Mouse (Mus musculus): ENCODE data around the gene Anks1b. TPM values are rescaled to one million over a fixed set of nuclear protein-coding genes. Genes with fewer than 3 reads are reported as not detected.
A peak's percentile ranks its signal among the peaks of the same experiment; 100 is the strongest.

Gene Anks1b
- polyA plus RNA-seq, 1 experiment, result 0.19 TPM

GRCm38 (mm10) chr10:89850951-89851350, 22.4 kb upstream of the Anks1b start:
- Histone ChIP-seq H3K4me3 (ENCODE audit: extremely low read depth, insufficient read depth, insufficient read length) (no peak overlapping the region), H3K36me3 (ENCODE audit: control insufficient read depth, insufficient read depth, low read length) (no peaks in the 10 kb centered on the region), H3K27ac (ENCODE audit: insufficient read depth, low read length) (no peak overlapping the region), H3K4me1 (ENCODE audit: control insufficient read depth, insufficient read depth, insufficient read length) (no peaks in the 10 kb centered on the region), H3K27me3 (ENCODE audit: control insufficient read depth, insufficient read depth, low read length) (no peaks in the 10 kb centered on the region)
- no peak for TF ChIP-seq POLR2A (IDR thresholded peaks at IDR 0.05; ENCODE audit: low read depth, low read length)
- TF ChIP-seq CTCF (IDR thresholded peaks at IDR 0.05; ENCODE audit: extremely low read depth, insufficient read depth, insufficient read length, insufficient replicate concordance), result no peak
- 95% methylated on average over 6 of the region's 6 CpGs for WGBS
- no peak for DNase-seq (ENCODE audit: low read depth in 1 of 2, low spot score in 2 of 2)

- TF ChIP-seq POLR2A (IDR thresholded peaks at IDR 0.05; ENCODE audit: low read depth, low read length) (no peak), CTCF (IDR thresholded peaks at IDR 0.05; ENCODE audit: extremely low read depth, insufficient read depth, insufficient read length, insufficient replicate concordance) (no peak)
- 88% methylated on average over 5 of the region's 5 CpGs for WGBS
- Histone ChIP-seq H3K36me3 (ENCODE audit: control insufficient read depth, insufficient read depth, low read length) (no peaks in the 10 kb centered on the region), H3K27me3 (ENCODE audit: control insufficient read depth, insufficient read depth, low read length) (no peaks in the 10 kb centered on the region), H3K4me1 (ENCODE audit: control insufficient read depth, insufficient read depth, insufficient read length) (no peaks in the 10 kb centered on the region), H3K27ac (ENCODE audit: insufficient read depth, low read length) (no peak overlapping the region), H3K4me3 (ENCODE audit: extremely low read depth, insufficient read depth, insufficient read length) (no peak overlapping the region)
- no peak for DNase-seq (ENCODE audit: low read depth in 1 of 2, low spot score in 2 of 2)
Observed at GRCm38 (mm10) chr10:89855251-89855875, 17.9 kb upstream of the Anks1b start.

DNA sequence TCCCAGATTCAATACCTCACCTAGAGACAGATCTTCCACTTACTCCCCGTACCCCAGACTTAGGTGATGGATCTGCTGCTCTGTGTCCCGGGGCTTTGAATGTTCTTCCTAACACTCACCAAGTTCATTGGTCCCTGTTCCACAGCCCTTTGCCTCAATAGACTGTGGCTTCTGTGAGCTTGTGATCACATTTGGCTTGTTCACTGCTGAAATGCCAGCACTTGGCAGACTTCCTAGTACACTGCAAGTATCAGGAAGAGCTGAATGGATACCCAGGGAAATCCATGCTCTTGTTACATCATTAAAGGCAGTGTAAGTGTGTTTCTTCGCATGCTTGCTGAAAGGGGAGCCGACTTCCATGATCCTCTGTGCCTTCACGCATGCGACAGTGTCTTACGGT, 17.0 kb upstream of the Anks1b start:
- Histone ChIP-seq H3K27me3 (ENCODE audit: control insufficient read depth, insufficient read depth, low read length) (no peaks in the 10 kb centered on the region), H3K36me3 (ENCODE audit: control insufficient read depth, insufficient read depth, low read length) (no peaks in the 10 kb centered on the region), H3K4me3 (ENCODE audit: extremely low read depth, insufficient read depth, insufficient read length) (no peak overlapping the region), H3K4me1 (ENCODE audit: control insufficient read depth, insufficient read depth, insufficient read length) (no peaks in the 10 kb centered on the region), H3K27ac (ENCODE audit: insufficient read depth, low read length) (no peak overlapping the region)
- no peak for TF ChIP-seq CTCF (IDR thresholded peaks at IDR 0.05; ENCODE audit: extremely low read depth, insufficient read depth, insufficient read length, insufficient replicate concordance)
- TF ChIP-seq POLR2A (IDR thresholded peaks at IDR 0.05; ENCODE audit: low read depth, low read length), result no peak
- WGBS, result 91% methylated on average over 7 of the region's 7 CpGs
- no peak for DNase-seq (ENCODE audit: low read depth in 1 of 2, low spot score in 2 of 2)

DNA sequence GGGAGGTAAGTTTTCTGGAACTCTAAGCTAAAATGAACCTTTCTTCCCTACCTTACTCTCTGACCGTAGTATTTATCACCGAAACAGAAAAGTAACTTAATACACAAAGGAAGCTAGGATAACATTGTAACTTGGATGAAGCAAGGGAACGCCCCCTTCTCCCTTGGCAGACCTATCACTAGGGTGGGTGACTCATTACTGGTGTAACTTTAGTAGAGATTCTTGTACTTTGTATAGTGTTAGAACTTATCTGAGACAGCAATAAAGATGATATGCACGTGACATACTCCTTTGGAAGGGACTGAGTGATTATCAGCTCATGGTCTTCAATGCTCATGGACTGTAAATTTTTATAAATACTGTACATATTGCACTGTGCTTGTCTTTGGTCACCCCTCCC, 5.1 kb upstream of the Anks1b start:
- TF ChIP-seq POLR2A (IDR thresholded peaks at IDR 0.05; ENCODE audit: low read depth, low read length) (no peak), CTCF (IDR thresholded peaks at IDR 0.05; ENCODE audit: extremely low read depth, insufficient read depth, insufficient read length, insufficient replicate concordance) (no peak)
- DNase-seq (ENCODE audit: low read depth in 1 of 2, low spot score in 2 of 2), result no peak
- no peak overlapping the region for H3K27ac ChIP-seq (ENCODE audit: insufficient read depth, low read length)
- 88% methylated on average over 4 of the region's 4 CpGs for WGBS
- H3K4me3 ChIP-seq (ENCODE audit: extremely low read depth, insufficient read depth, insufficient read length), result no peak overlapping the region
- H3K36me3 ChIP-seq (ENCODE audit: control insufficient read depth, insufficient read depth, low read length), result no peaks in the 10 kb centered on the region
- H3K4me1 ChIP-seq (ENCODE audit: control insufficient read depth, insufficient read depth, insufficient read length), result peaks cover 2% of the 10 kb centered on the region
- peaks cover 7% of the 10 kb centered on the region; the same call in 1 of the 2 replicates for H3K27me3 ChIP-seq (ENCODE audit: control insufficient read depth, insufficient read depth, low read length)

DNA sequence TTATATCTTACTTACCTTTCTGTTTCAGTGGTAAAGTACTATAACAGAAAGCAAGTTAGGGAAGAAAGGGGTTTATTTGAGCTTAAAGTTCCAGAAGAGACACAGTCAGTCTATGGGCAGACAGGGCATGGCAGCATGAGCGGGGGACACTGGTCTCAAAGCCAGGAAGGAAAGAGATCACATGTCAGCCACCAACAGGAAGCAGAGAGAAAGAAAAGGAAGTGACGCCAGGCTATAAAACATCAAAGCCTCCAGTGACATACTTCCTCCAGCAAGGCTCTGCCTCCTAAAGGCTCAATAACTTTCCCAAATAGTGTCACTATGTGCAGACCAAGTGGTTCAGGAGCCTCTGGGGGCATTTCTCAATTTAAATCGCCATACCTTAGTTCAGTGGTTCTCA, 4.5 kb upstream of the Anks1b start:
- Histone ChIP-seq H3K4me1 (ENCODE audit: control insufficient read depth, insufficient read depth, insufficient read length) (peaks cover 2% of the 10 kb centered on the region), H3K27me3 (ENCODE audit: control insufficient read depth, insufficient read depth, low read length) (peaks cover 9% of the 10 kb centered on the region; the same call in 1 of the 2 replicates), H3K4me3 (ENCODE audit: extremely low read depth, insufficient read depth, insufficient read length) (no peak overlapping the region), H3K36me3 (ENCODE audit: control insufficient read depth, insufficient read depth, low read length) (no peaks in the 10 kb centered on the region), H3K27ac (ENCODE audit: insufficient read depth, low read length) (no peak overlapping the region)
- TF ChIP-seq POLR2A (IDR thresholded peaks at IDR 0.05; ENCODE audit: low read depth, low read length) (no peak), CTCF (IDR thresholded peaks at IDR 0.05; ENCODE audit: extremely low read depth, insufficient read depth, insufficient read length, insufficient replicate concordance) (no peak)
- WGBS, result 59% methylated on average over 3 of the region's 3 CpGs
- DNase-seq (ENCODE audit: low read depth in 1 of 2, low spot score in 2 of 2), result no peak

DNA sequence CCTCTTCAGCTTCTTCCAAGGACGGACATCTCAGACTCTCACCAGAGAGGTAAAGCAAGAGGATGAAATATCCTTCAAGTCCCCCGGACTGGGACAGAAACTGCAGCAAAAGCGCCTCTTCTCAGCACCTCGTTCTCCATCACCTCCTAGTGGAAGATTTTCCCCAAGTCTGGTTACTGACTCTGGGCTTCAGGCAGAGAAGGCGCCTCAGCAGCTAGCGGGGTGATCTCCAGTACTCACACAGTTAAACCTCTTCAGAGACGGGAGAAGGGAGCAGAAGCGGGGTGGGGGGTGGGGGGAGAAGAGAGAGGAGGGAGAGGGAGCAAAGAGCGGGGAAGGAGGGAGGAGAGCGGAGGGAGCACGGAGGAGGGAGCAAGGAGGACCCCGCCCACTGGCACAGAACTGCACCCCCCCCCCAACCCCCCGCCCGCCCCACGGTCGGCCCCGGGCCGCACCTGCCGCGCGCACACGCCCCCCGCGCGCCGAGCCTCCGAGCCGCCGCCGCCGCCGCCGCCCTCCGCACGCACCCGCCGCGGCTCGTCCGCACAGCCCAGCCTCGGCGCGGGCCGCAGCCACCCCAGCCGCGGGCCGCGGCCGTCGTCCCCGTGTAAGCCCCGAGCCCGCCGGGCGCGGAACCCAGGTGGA, 686 bp upstream of the Anks1b start:
- Histone ChIP-seq H3K27ac (ENCODE audit: insufficient read depth, low read length) (no peak overlapping the region), H3K4me1 (ENCODE audit: control insufficient read depth, insufficient read depth, insufficient read length) (peaks cover 2% of the 10 kb centered on the region), H3K4me3 (ENCODE audit: extremely low read depth, insufficient read depth, insufficient read length) (peak overlapping the region; percentile 32), H3K27me3 (ENCODE audit: control insufficient read depth, insufficient read depth, low read length) (peaks cover 9% of the 10 kb centered on the region; the same call in 1 of the 2 replicates), H3K36me3 (ENCODE audit: control insufficient read depth, insufficient read depth, low read length) (no peaks in the 10 kb centered on the region)
- TF ChIP-seq POLR2A (IDR thresholded peaks at IDR 0.05; ENCODE audit: low read depth, low read length) (no peak), CTCF (IDR thresholded peaks at IDR 0.05; ENCODE audit: extremely low read depth, insufficient read depth, insufficient read length, insufficient replicate concordance) (no peak)
- WGBS, result 2% methylated on average over 51 of the region's 56 CpGs
- no peak for DNase-seq (ENCODE audit: low read depth in 1 of 2, low spot score in 2 of 2)

DNA sequence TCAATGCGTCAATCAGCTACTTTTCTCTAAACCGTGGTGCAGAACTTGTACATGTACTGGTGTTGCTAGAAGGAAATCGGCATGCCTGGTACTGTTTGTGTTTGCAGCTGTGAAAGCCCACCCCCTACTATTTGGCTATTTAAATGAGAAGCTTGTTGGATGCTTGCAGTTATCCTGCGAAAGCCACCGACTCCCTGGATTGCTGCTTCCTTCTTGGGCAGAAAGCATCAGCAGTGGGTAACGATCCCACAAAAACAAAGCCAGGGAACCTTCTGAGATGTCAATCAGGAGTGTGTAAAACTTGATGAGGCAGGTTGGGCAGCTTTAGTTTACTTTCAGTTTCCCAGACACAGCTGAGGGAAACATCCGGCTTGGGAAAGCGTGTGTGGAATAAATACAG, 727 bp downstream of the Anks1b start:
- DNase-seq (ENCODE audit: low read depth in 1 of 2, low spot score in 2 of 2), result no peak
- no peak for TF ChIP-seq CTCF (IDR thresholded peaks at IDR 0.05; ENCODE audit: extremely low read depth, insufficient read depth, insufficient read length, insufficient replicate concordance)
- TF ChIP-seq POLR2A (IDR thresholded peaks at IDR 0.05; ENCODE audit: low read depth, low read length), result no peak
- Histone ChIP-seq H3K36me3 (ENCODE audit: control insufficient read depth, insufficient read depth, low read length) (no peaks in the 10 kb centered on the region), H3K27me3 (ENCODE audit: control insufficient read depth, insufficient read depth, low read length) (peaks cover 9% of the 10 kb centered on the region; the same call in 1 of the 2 replicates), H3K27ac (ENCODE audit: insufficient read depth, low read length) (no peak overlapping the region), H3K4me1 (ENCODE audit: control insufficient read depth, insufficient read depth, insufficient read length) (peaks cover 2% of the 10 kb centered on the region; the same call in 1 of the 2 replicates), H3K4me3 (ENCODE audit: extremely low read depth, insufficient read depth, insufficient read length) (no peak overlapping the region)
- 45% methylated on average over 8 of the region's 8 CpGs for WGBS
